Mouse (Mus musculus): ENCODE measurements at regions not wholly inside any gene's neighbourhood (a gene's known extent, or its start where the extent isn't known, plus 50 kb on each side); places are given as distances from the start of the nearest gene placed in this dataset.

DNA sequence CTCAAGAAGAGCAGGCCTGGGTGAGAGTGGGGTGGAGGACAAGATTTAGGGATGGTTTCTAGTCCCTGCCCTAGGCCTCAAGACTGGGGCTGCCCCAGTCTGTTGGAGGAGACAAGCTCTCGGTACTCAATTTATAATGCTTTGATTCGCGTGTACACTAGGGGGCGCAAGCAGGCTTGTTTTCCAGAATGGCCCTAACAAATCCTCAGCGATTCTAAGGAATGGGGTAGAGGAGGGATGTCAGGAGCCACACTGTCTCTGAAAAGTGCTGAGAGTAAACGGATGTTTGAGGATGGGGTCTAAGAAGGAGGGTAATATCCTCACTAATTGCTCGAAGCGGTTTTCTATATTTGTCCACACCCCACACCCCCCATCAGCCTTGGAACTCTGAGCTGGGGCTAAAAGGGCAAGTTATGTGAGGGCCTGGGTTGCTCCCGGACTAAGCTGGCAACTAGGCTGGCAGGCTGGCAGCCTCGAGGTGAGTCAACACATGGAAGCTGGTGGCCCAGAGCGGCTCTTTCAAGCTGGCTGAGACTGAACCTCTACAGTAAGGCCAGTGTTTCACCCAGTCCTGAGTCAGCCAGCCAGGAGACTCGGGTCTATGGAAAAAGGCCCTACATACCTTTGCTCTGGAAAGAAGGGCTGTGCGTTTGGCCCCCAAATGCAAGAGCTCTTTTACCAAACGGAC is 176.7 kb downstream of the Ttc8 start:
- DNase-seq (ENCODE audit: low read depth, low spot score) = peak; percentile 88

DNA sequence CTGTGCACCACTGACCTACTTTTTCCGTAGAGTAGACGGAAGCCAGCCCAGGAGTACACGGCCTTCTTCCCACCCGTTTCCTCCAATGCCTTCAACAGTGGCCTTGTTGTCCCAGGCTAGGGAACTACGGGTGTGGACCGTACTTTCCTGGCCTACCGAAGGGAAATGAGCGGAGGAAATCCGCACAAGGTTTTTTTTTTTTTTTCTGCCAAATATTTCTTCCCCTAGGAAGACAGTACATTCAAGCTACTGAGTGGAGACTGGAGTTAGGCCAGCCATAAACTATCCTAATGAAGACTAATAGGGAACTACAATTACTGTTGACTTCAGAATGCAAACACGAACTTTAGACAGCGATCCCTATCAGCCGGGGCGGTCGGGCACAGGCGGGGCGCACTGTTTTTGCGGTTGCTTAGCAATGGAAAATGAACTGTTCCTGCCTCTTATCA is 177.3 kb downstream of the Ttc8 start:
- peak; percentile 8 for DNase-seq (ENCODE audit: low read depth, low spot score)

DNA sequence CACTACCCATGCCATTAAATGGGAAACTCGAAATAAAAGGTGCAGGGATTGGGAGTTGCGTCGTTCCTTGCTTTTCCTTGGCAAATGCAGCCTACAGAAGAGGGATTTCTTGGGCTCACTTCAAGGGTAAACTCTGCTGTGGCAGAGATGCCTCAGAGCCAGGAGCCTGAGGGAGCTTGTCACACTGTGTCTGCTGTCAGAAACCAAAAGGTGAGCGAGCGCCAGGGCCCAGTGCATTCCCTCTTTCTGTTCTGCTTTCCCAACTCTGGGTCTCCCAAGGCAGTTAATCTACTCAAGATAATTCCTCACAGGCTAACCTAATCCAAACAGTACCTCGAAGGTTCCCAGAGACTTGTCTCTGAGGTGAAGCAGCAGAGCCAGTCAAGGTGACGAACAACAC is 179.5 kb downstream of the Ttc8 start:
- DNase-seq (ENCODE audit: low read depth, low spot score) = no peak

- DNase-seq (ENCODE audit: low read depth, low spot score) = no peak
Measured at GRCm38 (mm10) chr12:99108616-99109015, 188.2 kb downstream of the Ttc8 start.

DNA sequence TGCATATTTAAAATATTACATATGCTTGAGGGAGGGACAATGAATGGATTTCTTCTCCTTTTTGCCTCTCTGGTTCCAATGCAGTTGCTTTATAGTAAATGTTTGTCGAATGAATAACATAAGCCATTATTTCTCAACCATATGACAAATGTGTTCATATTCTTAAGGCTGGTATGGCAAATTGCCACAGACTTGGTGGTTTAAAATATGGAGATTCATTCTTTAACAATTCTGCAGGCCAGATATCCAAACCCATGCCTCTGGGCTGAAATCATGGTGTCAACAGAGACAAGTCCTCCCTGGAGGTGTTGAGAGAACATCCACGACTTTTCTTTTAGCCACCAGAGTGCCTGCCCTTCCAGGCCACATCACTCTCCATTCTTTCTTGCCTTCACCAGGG is 193.4 kb downstream of the Ttc8 start:
- DNase-seq (ENCODE audit: low read depth, low spot score) = no peak

GRCm38 (mm10) chr12:99116491-99116890 is 196.1 kb downstream of the Ttc8 start:
- DNase-seq (ENCODE audit: low read depth, low spot score) = no peak

GRCm38 (mm10) chr12:99118381-99119115 is 198.2 kb downstream of the Ttc8 start:
- no peak for DNase-seq (ENCODE audit: low read depth, low spot score)

- no peak for DNase-seq (ENCODE audit: low read depth, low spot score)
Measured at GRCm38 (mm10) chr12:99119966-99120365, 199.6 kb downstream of the Ttc8 start.

DNA sequence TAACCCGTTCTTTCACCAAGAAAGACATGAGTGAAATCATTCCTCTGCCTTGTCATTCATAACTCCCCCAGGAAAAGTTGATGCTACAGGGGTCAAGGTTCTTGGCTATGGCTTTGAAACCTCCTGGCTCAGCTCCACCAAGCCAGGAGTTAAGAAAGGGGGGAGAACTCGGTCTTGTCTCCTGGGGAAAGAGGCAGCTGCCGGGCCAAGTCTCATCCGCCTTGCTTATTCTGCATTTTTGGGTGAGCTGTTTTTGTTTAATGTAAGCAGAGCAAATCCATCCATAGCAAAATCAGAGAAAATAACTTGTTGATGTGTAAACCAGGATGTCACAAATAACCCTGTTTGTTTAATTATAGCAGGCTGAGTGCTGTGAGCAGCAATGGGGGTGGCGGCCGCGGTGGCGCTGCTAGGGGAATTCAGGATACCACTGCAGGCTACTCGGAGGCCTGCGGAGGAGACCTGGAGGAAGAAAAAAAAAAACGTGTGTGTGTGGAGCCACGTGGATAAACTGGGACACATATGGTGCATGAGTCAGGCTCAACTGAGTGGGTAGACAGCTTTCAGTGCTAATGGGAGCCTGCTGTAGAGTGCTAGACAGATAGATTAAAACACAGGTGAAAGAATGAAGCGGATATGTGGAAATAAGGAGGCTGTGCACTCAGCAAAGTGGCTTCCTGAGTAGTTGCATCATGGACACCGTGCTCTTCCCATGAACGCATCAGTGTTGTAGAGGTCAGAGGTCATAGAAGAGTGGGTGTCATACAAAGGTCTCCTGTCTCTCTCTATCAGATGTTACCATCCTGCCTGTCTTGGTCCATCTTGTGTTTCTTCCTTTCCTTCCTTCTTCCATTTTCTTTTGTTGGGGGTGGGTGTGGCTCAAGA is 203.5 kb downstream of the Ttc8 start:
- no peak for DNase-seq (ENCODE audit: low read depth, low spot score)

DNA sequence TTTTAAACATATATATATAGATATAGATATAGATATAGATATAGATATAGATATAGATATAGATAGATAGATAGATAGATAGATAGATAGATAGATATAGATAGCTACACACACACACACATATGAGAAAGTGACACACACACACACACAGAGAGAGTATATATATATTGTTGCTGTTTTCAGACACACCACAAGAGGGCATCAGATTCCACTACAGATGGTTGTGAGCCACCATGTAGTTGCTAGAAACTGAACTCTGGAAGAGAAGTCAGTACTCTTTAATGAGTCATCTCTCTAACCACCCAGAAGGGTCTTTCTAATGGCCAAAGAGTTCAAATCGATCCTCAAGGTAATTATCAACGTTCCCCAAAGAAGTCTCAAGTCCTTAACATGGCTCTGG is 205.8 kb downstream of the Ttc8 start:
- DNase-seq (ENCODE audit: low read depth, low spot score) = no peak

All from R1 (cell line).